ENCODE assay signal across 8 mouse cellular contexts in the genomic region with DNA sequence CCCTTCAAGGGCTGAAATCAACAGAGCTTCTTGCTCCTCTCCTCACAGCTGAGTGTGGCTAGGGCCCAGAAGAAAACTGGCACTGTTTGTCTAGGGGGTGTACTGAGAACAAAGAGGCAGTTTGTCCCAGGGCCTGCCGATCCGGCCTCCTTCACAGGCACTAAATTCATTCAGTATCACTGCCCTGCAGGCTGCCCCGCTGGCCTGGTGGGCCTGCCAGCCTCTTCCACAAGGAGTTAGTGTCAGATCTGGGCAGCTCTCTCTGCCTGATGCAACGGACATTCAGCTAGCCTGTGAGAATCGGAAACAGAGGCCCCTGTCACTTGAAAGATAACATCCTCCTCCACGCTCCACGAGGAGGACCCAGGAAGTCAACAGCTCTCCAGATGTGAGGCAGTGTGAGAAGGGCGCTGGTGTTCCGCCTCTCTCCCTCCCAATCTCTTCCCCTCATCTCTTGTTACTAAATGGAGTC.
DNase-seq lines count a peak whose midpoint lies in the region; ATAC-seq lines count a peak whose summit lies in the region.

No protein-coding gene starts in this region.

- H3K4me3 ChIP-seq in megakaryocyte, embryonic 14.5 days (replicated peaks), result peak overlapping the region; percentile 77
- H3K4me3 ChIP-seq in hindbrain, embryonic 11.5 days (ENCODE audit: low read depth, low read length), result no peak overlapping the region
- H3K4me3 ChIP-seq in limb, embryonic 10.5 days, result no peak overlapping the region

- no peaks in the 10 kb centered on the region for H3K27me3 ChIP-seq in megakaryocyte, embryonic 14.5 days (replicated peaks)
- H3K27me3 ChIP-seq in hindbrain, embryonic 11.5 days (ENCODE audit: control insufficient read depth, insufficient read depth, low read length), result no peaks in the 10 kb centered on the region
- no peaks in the 10 kb centered on the region for H3K27me3 ChIP-seq in limb, embryonic 10.5 days (ENCODE audit: low read depth, poor library complexity, severe bottlenecking)

- H3K27ac ChIP-seq in hindbrain, embryonic 11.5 days (ENCODE audit: low read depth, low read length), result no peak overlapping the region
- H3K27ac ChIP-seq in limb, embryonic 10.5 days, result peak overlapping the region; percentile 61

- no peak overlapping the region for H3K4me2 ChIP-seq in hindbrain, embryonic 11.5 days (replicated peaks; ENCODE audit: low read depth, low read length)

- DNase-seq in fibroblast of lung, adult 2 months (ENCODE audit: low read depth), result peak; percentile 48
- peak; percentile 20 for DNase-seq in hindbrain, embryonic 11.5 days (ENCODE audit: low spot score)
- no peak for DNase-seq in limb, embryonic 10.5 days (ENCODE audit: low spot score)
- DNase-seq in neural tube, embryonic 10.5 days (ENCODE audit: extremely low spot score, low spot score), result peak; percentile 37
- no peak for DNase-seq in yolk sac, embryonic 10.5 days (ENCODE audit: low spot score)
- no peak for DNase-seq in natural killer cell, adult 2 months (ENCODE audit: low spot score in 2 of 2)

- peaks cover 4% of the 10 kb centered on the region; the same call in 1 of the 2 replicates for H3K9me3 ChIP-seq in megakaryocyte, embryonic 14.5 days
- H3K9me3 ChIP-seq in hindbrain, embryonic 11.5 days (ENCODE audit: control insufficient read depth, low read length), result no peaks in the 10 kb centered on the region
- H3K9me3 ChIP-seq in limb, embryonic 10.5 days (replicated peaks), result no peaks in the 10 kb centered on the region

- WGBS in hindbrain, embryonic 11.5 days, result 51% methylated on average over 9 of the region's 9 CpGs
- WGBS in limb, embryonic 10.5 days, result 43% methylated on average over 9 of the region's 9 CpGs

- H3K36me3 ChIP-seq in megakaryocyte, embryonic 14.5 days (replicated peaks; ENCODE audit: low read length), result peaks cover 52% of the 10 kb centered on the region
- H3K36me3 ChIP-seq in hindbrain, embryonic 11.5 days (ENCODE audit: control insufficient read depth, insufficient read depth, low read length), result no peaks in the 10 kb centered on the region
- no peaks in the 10 kb centered on the region for H3K36me3 ChIP-seq in limb, embryonic 10.5 days

- H3K9ac ChIP-seq in hindbrain, embryonic 11.5 days (ENCODE audit: low read depth, low read length), result no peak overlapping the region

- no peak for ATAC-seq in megakaryocyte, adult 5-6 weeks (ENCODE audit: poor library complexity, severe bottlenecking)
- ATAC-seq in hindbrain, embryonic 11.5 days (ENCODE audit: low FRiP score), result no peak

- H3K4me1 ChIP-seq in megakaryocyte, embryonic 14.5 days, result peaks cover 62% of the 10 kb centered on the region
- no peaks in the 10 kb centered on the region for H3K4me1 ChIP-seq in hindbrain, embryonic 11.5 days (replicated peaks; ENCODE audit: control insufficient read depth, insufficient read depth, low read length)
- peaks cover 8% of the 10 kb centered on the region; the same call in 1 of the 2 replicates for H3K4me1 ChIP-seq in limb, embryonic 10.5 days

Comparison
In these comparisons a context has a peak if more than half of its experiments do, and no peak if none do; other contexts are left out.
1. DNase-seq: peak in fibroblast of lung, adult 2 months (single experiment), hindbrain, embryonic 11.5 days (single experiment) and neural tube, embryonic 10.5 days (single experiment); none in limb, embryonic 10.5 days (single experiment), yolk sac, embryonic 10.5 days (single experiment) and natural killer cell, adult 2 months (0 of 2).